In genomic region chr7:4498251-4498650, GRCm38 (mm10) we compare ENCODE assay signal across 8 mouse cellular contexts. TPM values are rescaled to one million over a fixed set of nuclear protein-coding genes. Genes with fewer than 3 reads are reported as not detected.
DNase-seq lines count a peak whose midpoint lies in the region; ATAC-seq and TF ChIP-seq lines count a peak whose summit lies in the region.

No protein-coding gene starts in this region.

- DNase-seq in cerebellum, postnatal 14 days = peak; percentile 48 to 54
- no peak for DNase-seq in cerebellum, adult 2 months
- DNase-seq in embryonic facial prominence, embryonic 11.5 days (ENCODE audit: low spot score) = peak; percentile 64
- peak; percentile 50 for DNase-seq in kidney, adult 9 months
- no peak for DNase-seq in thymus, adult 2 months

- no peaks in the 10 kb centered on the region for H3K9me3 ChIP-seq in embryonic facial prominence, embryonic 11.5 days (replicated peaks; ENCODE audit: control insufficient read depth, low read length)
- no peaks in the 10 kb centered on the region for H3K9me3 ChIP-seq in heart, embryonic 11.5 days (replicated peaks; ENCODE audit: control insufficient read depth, low read length)

- no peak overlapping the region for H3K4me3 ChIP-seq in cerebellum, adult 2 months (replicated peaks; ENCODE audit: insufficient read depth, low read depth, low read length)
- no peak overlapping the region for H3K4me3 ChIP-seq in embryonic facial prominence, embryonic 11.5 days (ENCODE audit: low read depth, low read length)
- no peak overlapping the region; the same call in 1 of the 2 replicates for H3K4me3 ChIP-seq in heart, embryonic 11.5 days (ENCODE audit: low read depth, low read length)
- no peak overlapping the region for H3K4me3 ChIP-seq in macrophage (ENCODE audit: inconsistent target)
- no peak overlapping the region for H3K4me3 ChIP-seq in thymus, adult 2 months (ENCODE audit: control insufficient read depth, insufficient read depth, low read length)

- no peak for TF ChIP-seq CTCF in cerebellum, adult 2 months (IDR thresholded peaks at IDR 0.05; ENCODE audit: borderline replicate concordance, insufficient read depth, low read depth, low read length)
- no peak for TF ChIP-seq CTCF in thymus, adult 2 months (IDR thresholded peaks at IDR 0.05; ENCODE audit: borderline replicate concordance, control insufficient read depth, extremely low read depth, insufficient read depth, low read length, poor library complexity)

- no peak overlapping the region for H3K27ac ChIP-seq in cerebellum, adult 2 months (ENCODE audit: insufficient read depth, low read length)
- no peak overlapping the region for H3K27ac ChIP-seq in embryonic facial prominence, embryonic 11.5 days (replicated peaks; ENCODE audit: low read depth, low read length)
- peak overlapping the region; percentile 35 for H3K27ac ChIP-seq in heart, embryonic 11.5 days (ENCODE audit: low read depth, low read length)
- peak overlapping the region; percentile 12; the same call in 1 of the 2 replicates for H3K27ac ChIP-seq in macrophage
- no peak overlapping the region for H3K27ac ChIP-seq in thymus, adult 2 months (ENCODE audit: control insufficient read depth, insufficient read depth, low read length)

- H3K27me3 ChIP-seq in cerebellum, adult 2 months (ENCODE audit: control insufficient read depth, insufficient read depth, low read length) = no peaks in the 10 kb centered on the region
- no peaks in the 10 kb centered on the region for H3K27me3 ChIP-seq in embryonic facial prominence, embryonic 11.5 days (ENCODE audit: control insufficient read depth, insufficient read depth, low read length)
- H3K27me3 ChIP-seq in heart, embryonic 11.5 days (ENCODE audit: control insufficient read depth, insufficient read depth, low read length) = no peaks in the 10 kb centered on the region
- no peaks in the 10 kb centered on the region for H3K27me3 ChIP-seq in thymus, adult 2 months (ENCODE audit: control insufficient read depth, insufficient read depth, low read length)

- no peak for TF ChIP-seq POLR2A in cerebellum, adult 2 months (IDR thresholded peaks at IDR 0.05; ENCODE audit: borderline replicate concordance, insufficient read depth, low read length)
- TF ChIP-seq POLR2A in thymus, adult 2 months (IDR thresholded peaks at IDR 0.05; ENCODE audit: control insufficient read depth, extremely low read depth, insufficient read depth, low read length, poor library complexity) = no peak

- ATAC-seq in embryonic facial prominence, embryonic 11.5 days (replicated peaks; ENCODE audit: insufficient number of reproducible peaks, low FRiP score, low TSS enrichment, low read depth) = no peak
- no peak for ATAC-seq in heart, embryonic 11.5 days (replicated peaks; ENCODE audit: insufficient number of reproducible peaks, low FRiP score, low TSS enrichment)
- ATAC-seq in erythroblast, adult 5-6 weeks (replicated peaks; ENCODE audit: low FRiP score, poor library complexity, severe bottlenecking) = no peak

- H3K4me1 ChIP-seq in cerebellum, adult 2 months (ENCODE audit: control insufficient read depth, insufficient read depth, low read length) = peaks cover 15% of the 10 kb centered on the region
- no peaks in the 10 kb centered on the region for H3K4me1 ChIP-seq in embryonic facial prominence, embryonic 11.5 days (ENCODE audit: control insufficient read depth, insufficient read depth, low read length)
- peaks cover 36% of the 10 kb centered on the region for H3K4me1 ChIP-seq in heart, embryonic 11.5 days (ENCODE audit: control insufficient read depth, insufficient read depth, low read length)
- peaks cover 26% of the 10 kb centered on the region for H3K4me1 ChIP-seq in thymus, adult 2 months (replicated peaks; ENCODE audit: control insufficient read depth, insufficient read depth, low read length)

- H3K4me2 ChIP-seq in embryonic facial prominence, embryonic 11.5 days (ENCODE audit: low read depth, low read length) = no peak overlapping the region
- H3K4me2 ChIP-seq in heart, embryonic 11.5 days = peak overlapping the region; percentile 92

- no peak overlapping the region for H3K9ac ChIP-seq in embryonic facial prominence, embryonic 11.5 days (replicated peaks; ENCODE audit: low read length)
- H3K9ac ChIP-seq in heart, embryonic 11.5 days (ENCODE audit: low read depth, low read length) = peak overlapping the region; percentile 58

- no peaks in the 10 kb centered on the region; the same call in 1 of the 2 replicates for H3K36me3 ChIP-seq in embryonic facial prominence, embryonic 11.5 days (replicated peaks; ENCODE audit: control insufficient read depth, insufficient read depth, low read depth, low read length)
- peaks cover 11% of the 10 kb centered on the region for H3K36me3 ChIP-seq in heart, embryonic 11.5 days (ENCODE audit: control insufficient read depth, insufficient read depth, low read length)
- H3K36me3 ChIP-seq in macrophage (ENCODE audit: inconsistent target) = peaks cover 21% of the 10 kb centered on the region; the same call in 1 of the 2 replicates
- peaks cover 14% of the 10 kb centered on the region for H3K36me3 ChIP-seq in thymus, adult 2 months (ENCODE audit: control insufficient read depth, insufficient read depth, low read length)

- WGBS in cerebellum, adult 2 months = 2% methylated on average over 9 of the region's 9 CpGs
- 23% methylated on average over 9 of the region's 9 CpGs for WGBS in embryonic facial prominence, embryonic 11.5 days
- 32% methylated on average over 9 of the region's 9 CpGs for WGBS in heart, embryonic 11.5 days (ENCODE audit: insufficient replicate concordance)
- WGBS in macrophage (ENCODE audit: missing documents) = 44% methylated on average over 9 of the region's 9 CpGs
- WGBS in thymus, adult 2 months = 67% methylated on average over 9 of the region's 9 CpGs

- H3K79me2 ChIP-seq in macrophage (ENCODE audit: inconsistent target) = peaks cover 72% of the 10 kb centered on the region

RNA-seq across cellular contexts. Expression of gene Ppp1r12c, which starts 3.2 kb away (rescaled TPM):
- polyA plus RNA-seq in cerebellum, adult 2 months (2012; rRNA removed) = 111 and 120 TPM in 2 replicates
- polyA plus RNA-seq in embryonic facial prominence, embryonic 11.5 days (2014; fragmentation: Nextera tagmentation; extraction: Ambion mirVana) = 33.0 and 35.3 TPM in 2 replicates
- polyA plus RNA-seq in heart, embryonic 11.5 days (2014; fragmentation: Nextera tagmentation; extraction: Ambion mirVana) = 32.9 and 33.4 TPM in 2 replicates
- total RNA-seq in macrophage (2018; cell fraction: chromatin; rRNA removed) = 1,000 to 10,000 TPM in 4 of 26 experiments, 100 to 1,000 TPM in 22; 252 to 1,368 (median 799) TPM
- total RNA-seq in macrophage (2018; cell fraction: cytosol; rRNA removed) = 100 to 1,000 TPM in 8 of 26 experiments, 10 to 100 TPM in 18; 58.8 to 146 (median 96.2) TPM
- 100 to 1,000 TPM; 121 to 560 (median 335) TPM for total RNA-seq in macrophage (2018; cell fraction: nucleus; rRNA removed)
- 102 to 126 TPM (median 108 TPM) in 3 replicates for polyA plus RNA-seq in macrophage (2018)
- 37.2 and 45.3 TPM in 2 replicates for total RNA-seq in erythroblast, adult 5-6 weeks (2015; ENCODE audit: low replicate concordance)
- 41.3 and 52.0 TPM in 2 replicates for total RNA-seq in erythroblast, adult 5-6 weeks (2017; ENCODE audit: low replicate concordance)
- 136 and 162 TPM in 2 replicates for polyA plus RNA-seq in thymus, adult 2 months (2012; rRNA removed)

RNA-seq across cellular contexts. Expression of gene Tnnt1, which starts 17.9 kb away (rescaled TPM):
- polyA plus RNA-seq in cerebellum, adult 2 months (2012; rRNA removed) = 2.9 and 6.7 TPM in 2 replicates
- polyA plus RNA-seq in embryonic facial prominence, embryonic 11.5 days (2014; fragmentation: Nextera tagmentation; extraction: Ambion mirVana) = 44.9 and 61.5 TPM in 2 replicates
- polyA plus RNA-seq in heart, embryonic 11.5 days (2014; fragmentation: Nextera tagmentation; extraction: Ambion mirVana) = 260 and 262 TPM in 2 replicates
- total RNA-seq in macrophage (2018; cell fraction: chromatin; rRNA removed) = 1 to 10 TPM in 5 of 26 experiments, under 1 TPM in 1, not detected in 20; 0.92 to 2.8 (median 1.8) TPM
- 1 to 10 TPM in 21 of 26 experiments, under 1 TPM in 5; 0.63 to 2.5 (median 1.4) TPM for total RNA-seq in macrophage (2018; cell fraction: cytosol; rRNA removed)
- 1 to 10 TPM in 10 of 26 experiments, under 1 TPM in 3, not detected in 13; 0.58 to 2.8 (median 1.5) TPM for total RNA-seq in macrophage (2018; cell fraction: nucleus; rRNA removed)
- 2.4 to 3.6 TPM (median 3.2 TPM) in 3 replicates for polyA plus RNA-seq in macrophage (2018)
- total RNA-seq in erythroblast, adult 5-6 weeks (2015; ENCODE audit: low replicate concordance) = 1.3 TPM in 1 of 2 replicates, not detected in the other
- total RNA-seq in erythroblast, adult 5-6 weeks (2017; ENCODE audit: low replicate concordance) = 3.8 and 7.2 TPM in 2 replicates
- 1.8 TPM in 2 replicates for polyA plus RNA-seq in thymus, adult 2 months (2012; rRNA removed)

RNA-seq across cellular contexts. Expression of gene Tnni3, which starts 25.8 kb away (rescaled TPM):
- polyA plus RNA-seq in cerebellum, adult 2 months (2012; rRNA removed) = 5.4 and 9.5 TPM in 2 replicates
- polyA plus RNA-seq in embryonic facial prominence, embryonic 11.5 days (2014; fragmentation: Nextera tagmentation; extraction: Ambion mirVana) = 2.6 and 9.9 TPM in 2 replicates
- 1,570 and 1,662 TPM in 2 replicates for polyA plus RNA-seq in heart, embryonic 11.5 days (2014; fragmentation: Nextera tagmentation; extraction: Ambion mirVana)
- 100 to 1,000 TPM in 9 of 26 experiments, 10 to 100 TPM in 17; 16.3 to 147 (median 47.9) TPM for total RNA-seq in macrophage (2018; cell fraction: chromatin; rRNA removed)
- total RNA-seq in macrophage (2018; cell fraction: cytosol; rRNA removed) = 1 to 10 TPM in 8 of 26 experiments, under 1 TPM in 17, not detected in 1; 0.30 to 6.8 (median 0.89) TPM
- 10 to 100 TPM; 13.1 to 93.0 (median 33.9) TPM for total RNA-seq in macrophage (2018; cell fraction: nucleus; rRNA removed)
- 0.57 to 2.9 TPM (median 2.8 TPM) in 3 replicates for polyA plus RNA-seq in macrophage (2018)
- not detected in 2 replicates for total RNA-seq in erythroblast, adult 5-6 weeks (2015; ENCODE audit: low replicate concordance)
- not detected in 2 replicates for total RNA-seq in erythroblast, adult 5-6 weeks (2017; ENCODE audit: low replicate concordance)
- 79.0 and 1,187 TPM in 2 replicates for polyA plus RNA-seq in thymus, adult 2 months (2012; rRNA removed)

RNA-seq across cellular contexts. Expression of gene Dnaaf3, which starts 34.0 kb away (rescaled TPM):
- 1.1 and 1.4 TPM in 2 replicates for polyA plus RNA-seq in cerebellum, adult 2 months (2012; rRNA removed)
- 1.0 and 1.6 TPM in 2 replicates for polyA plus RNA-seq in embryonic facial prominence, embryonic 11.5 days (2014; fragmentation: Nextera tagmentation; extraction: Ambion mirVana)
- 0.19 and 0.44 TPM in 2 replicates for polyA plus RNA-seq in heart, embryonic 11.5 days (2014; fragmentation: Nextera tagmentation; extraction: Ambion mirVana)
- total RNA-seq in macrophage (2018; cell fraction: chromatin; rRNA removed) = 10 to 100 TPM in 14 of 26 experiments, 1 to 10 TPM in 12; 4.2 to 44.0 (median 14.8) TPM
- total RNA-seq in macrophage (2018; cell fraction: cytosol; rRNA removed) = 10 to 100 TPM in 12 of 26 experiments, 1 to 10 TPM in 14; 2.2 to 17.1 (median 6.9) TPM
- total RNA-seq in macrophage (2018; cell fraction: nucleus; rRNA removed) = 10 to 100 TPM in 18 of 26 experiments, 1 to 10 TPM in 8; 3.4 to 34.9 (median 12.7) TPM
- polyA plus RNA-seq in macrophage (2018) = 2.2 to 5.6 TPM (median 2.3 TPM) in 3 replicates
- 1.2 TPM in 1 of 2 replicates, not detected in the other for total RNA-seq in erythroblast, adult 5-6 weeks (2015; ENCODE audit: low replicate concordance)
- total RNA-seq in erythroblast, adult 5-6 weeks (2017; ENCODE audit: low replicate concordance) = 0.28 TPM in 1 of 2 replicates, not detected in the other
- polyA plus RNA-seq in thymus, adult 2 months (2012; rRNA removed) = 8.3 and 9.8 TPM in 2 replicates

RNA-seq across cellular contexts. Expression of gene Eps8l1, which starts 37.8 kb away (rescaled TPM):
- 10.6 and 20.6 TPM in 2 replicates for polyA plus RNA-seq in cerebellum, adult 2 months (2012; rRNA removed)
- polyA plus RNA-seq in embryonic facial prominence, embryonic 11.5 days (2014; fragmentation: Nextera tagmentation; extraction: Ambion mirVana) = 3.0 and 5.8 TPM in 2 replicates
- polyA plus RNA-seq in heart, embryonic 11.5 days (2014; fragmentation: Nextera tagmentation; extraction: Ambion mirVana) = 2.8 and 4.6 TPM in 2 replicates
- total RNA-seq in macrophage (2018; cell fraction: chromatin; rRNA removed) = 10 to 100 TPM; 11.9 to 95.9 (median 37.0) TPM
- 1 to 10 TPM in 23 of 26 experiments, under 1 TPM in 3; 0.88 to 5.4 (median 2.5) TPM for total RNA-seq in macrophage (2018; cell fraction: cytosol; rRNA removed)
- 10 to 100 TPM in 13 of 26 experiments, 1 to 10 TPM in 12, under 1 TPM in 1; 0.87 to 32.0 (median 10.2) TPM for total RNA-seq in macrophage (2018; cell fraction: nucleus; rRNA removed)
- 0.30 to 3.9 TPM (median 3.1 TPM) in 3 replicates for polyA plus RNA-seq in macrophage (2018)
- 17.1 and 19.4 TPM in 2 replicates for total RNA-seq in erythroblast, adult 5-6 weeks (2015; ENCODE audit: low replicate concordance)
- total RNA-seq in erythroblast, adult 5-6 weeks (2017; ENCODE audit: low replicate concordance) = 36.6 and 47.0 TPM in 2 replicates
- 4.2 and 24.2 TPM in 2 replicates for polyA plus RNA-seq in thymus, adult 2 months (2012; rRNA removed)

Comparison
In these comparisons a context has a peak if more than half of its experiments do, and no peak if none do; other contexts are left out.
1. DNase-seq: peak in cerebellum, postnatal 14 days (2 of 2), embryonic facial prominence, embryonic 11.5 days (single experiment) and kidney, adult 9 months (single experiment); none in cerebellum, adult 2 months (0 of 2) and thymus, adult 2 months (single experiment).
2. H3K27ac ChIP-seq: peak in heart, embryonic 11.5 days (single experiment) and macrophage (single experiment); none in cerebellum, adult 2 months (single experiment), embryonic facial prominence, embryonic 11.5 days (single experiment) and thymus, adult 2 months (single experiment).